Mouse (Mus musculus) ES-E14 (cell line): ENCODE results near the gene Olfr883. TPM values are rescaled to one million over a fixed set of nuclear protein-coding genes. Genes with fewer than 3 reads are reported as not detected.

Source experiments
- DNase-seq: peaks from one replicate; pipeline ENCODE4 v3.0.0-alpha.2; 2013; ENCODE audit warnings: low read depth, low spot score
- H3K27ac ChIP-seq: 2 replicates; pipeline ENCODE4 v1.5.1; 2012; ENCODE audit warnings: low read depth, mild to moderate bottlenecking, low read length, moderate library complexity, mixed read lengths; ENCODE audit not compliant: poor library complexity, insufficient read depth, severe bottlenecking
- H3K36me3 ChIP-seq: 2 replicates; pipeline ENCODE4 v1.6.1; 2012; ENCODE audit warnings: mild to moderate bottlenecking, low read length, moderate library complexity, mixed read lengths; ENCODE audit not compliant: control insufficient read depth, poor library complexity, insufficient read depth, severe bottlenecking
- H3K4me1 ChIP-seq, 2 experiments: fragments of 150-350 bp in 1 of 2; sonication (generic) in 1 of 2; 2 replicates each; pipeline ENCODE4 v1.6.1; 2012; ENCODE audit warnings: low read length in 2 of 2, mild to moderate bottlenecking in 1 of 2, mixed read lengths in 1 of 2; ENCODE audit not compliant: control insufficient read depth in 2 of 2, insufficient read depth in 2 of 2, poor library complexity in 1 of 2
- H3K4me3 ChIP-seq, 2 experiments: fragments of 150-350 bp in 1 of 2; sonication (generic) in 1 of 2; 2 replicates each; pipeline ENCODE4 v1.5.1; 2012; ENCODE audit warnings: low read length in 2 of 2, low read depth in 1 of 2, mild to moderate bottlenecking in 1 of 2, mixed read lengths in 1 of 2; ENCODE audit not compliant: insufficient read depth in 1 of 2, poor library complexity in 1 of 2, severe bottlenecking in 1 of 2
- H3K9ac ChIP-seq: 2 replicates; pipeline ENCODE4 v1.6.1; 2012; ENCODE audit warnings: low read depth, mild to moderate bottlenecking, low read length, mixed read lengths; ENCODE audit not compliant: poor library complexity, insufficient read depth, severe bottlenecking
- H3K9me3 ChIP-seq: fragments of 150-350 bp; sonication (generic); 2 replicates; pipeline ENCODE4 v1.6.1; 2012; ENCODE audit warnings: low read depth, mild to moderate bottlenecking, low read length; ENCODE audit not compliant: control insufficient read depth, insufficient read depth
- CHD2 ChIP-seq: IDR thresholded peaks from 2 replicates; pipeline ENCODE4 v1.6.1; 2014; ENCODE audit warnings: mild to moderate bottlenecking, low read depth, low read length, inconsistent platforms
- HCFC1 ChIP-seq: IDR thresholded peaks from 2 replicates; pipeline ENCODE4 v1.6.1; 2012; ENCODE audit warnings: low read length, inconsistent platforms, borderline replicate concordance; ENCODE audit not compliant: insufficient read depth
- MAFK ChIP-seq: IDR thresholded peaks from 2 replicates; pipeline ENCODE4 v1.6.1; 2014; ENCODE audit warnings: mild to moderate bottlenecking, low read depth, low read length, inconsistent platforms; ENCODE audit not compliant: insufficient read depth
- ZC3H11A ChIP-seq: IDR thresholded peaks from 2 replicates; pipeline ENCODE4 v1.6.1; 2012; ENCODE audit warnings: low read depth, mild to moderate bottlenecking, inconsistent platforms, low read length, borderline replicate concordance
- ZNF384 ChIP-seq: IDR thresholded peaks from 2 replicates; pipeline ENCODE4 v1.6.1; 2012; ENCODE audit warnings: low read depth, low read length, inconsistent platforms
- in situ Hi-C, 2 experiments: fragments of 600-800 bp; cut with MboI; formaldehyde crosslinking; loops; one replicate each; pipeline ENCODE4 v1.15.1; 2025; ENCODE audit warnings: low sequenced_read_pairs in 2 of 2, inconsistent platforms in 1 of 2; ENCODE audit not compliant: unreplicated experiment in 2 of 2
- total RNA-seq: library from RNA; depleted of rRNA; stranded (reverse); fragments of 300-350 nt; gene quantifications from 2 replicates; pipeline ENCODE4 v1.2.3, GENCODE M21; 2012; rRNA removed

Gene Olfr883
- total RNA-seq, 1 experiment: not detected

GRCm38 (mm10) chr9:38061022-38061421, 35.4 kb downstream of the Olfr883 start, which contains the start of gene Olfr885:
Gene Olfr885 (plus strand): TSS chr9:38061322.
- H3K4me3 ChIP-seq: no peak within 1 kb of the TSS
- no peak within 1 kb of the TSS for H3K27ac ChIP-seq
- H3K36me3 ChIP-seq: no peaks in the 10 kb centered on the region
- no peak within 1 kb of the TSS for H3K9ac ChIP-seq
- no peak for TF ChIP-seq ZC3H11A
- no peak for TF ChIP-seq HCFC1
- TF ChIP-seq CHD2: no peak
- no peak for TF ChIP-seq ZNF384
- no peak for TF ChIP-seq MAFK
- no peaks in the 10 kb centered on the region for H3K4me1 ChIP-seq
- in situ Hi-C loops: no loop called here
- DNase-seq: no peak
- no peaks in the 10 kb centered on the region for H3K9me3 ChIP-seq

Other genes starting within 250 kb of the Olfr883 start
- not detected in 2 replicates for gene Olfr876, start 222.8 kb upstream of the Olfr883 start, total RNA-seq
- not detected in 2 replicates for gene Olfr877, start 171.5 kb upstream of the Olfr883 start, total RNA-seq
- gene Olfr145, start 129.1 kb upstream of the Olfr883 start, total RNA-seq: not detected in 2 replicates
- gene Olfr878, start 108.0 kb upstream of the Olfr883 start, total RNA-seq: not detected in 2 replicates
- gene Olfr881, start 34.0 kb upstream of the Olfr883 start, total RNA-seq: 1.0 TPM in 2 replicates
- 0.05 TPM in 1 of 2 replicates, not detected in the other for gene Olfr884, start 20.7 kb downstream of the Olfr883 start, total RNA-seq
- not detected in 2 replicates for gene Olfr885, start 35.5 kb downstream of the Olfr883 start, total RNA-seq
- not detected in 2 replicates for gene Olfr887, start 58.3 kb downstream of the Olfr883 start, total RNA-seq
- gene Olfr888, start 82.3 kb downstream of the Olfr883 start, total RNA-seq: not detected in 2 replicates
- 0.27 and 0.48 TPM in 2 replicates for gene Olfr889, start 89.4 kb downstream of the Olfr883 start, total RNA-seq
- not detected in 2 replicates for gene Olfr890, start 116.7 kb downstream of the Olfr883 start, total RNA-seq
- not detected in 2 replicates for gene Olfr891, start 155.0 kb downstream of the Olfr883 start, total RNA-seq
- gene Olfr893, start 182.6 kb downstream of the Olfr883 start, total RNA-seq: not detected in 2 replicates
- not detected in 2 replicates for gene Olfr894, start 192.2 kb downstream of the Olfr883 start, total RNA-seq
- gene Olfr143, start 227.0 kb downstream of the Olfr883 start, total RNA-seq: not detected in 2 replicates
- gene Olfr895, start 242.0 kb downstream of the Olfr883 start, total RNA-seq: not detected in 2 replicates